Mouse (Mus musculus) CD4-positive, CD25-positive, alpha-beta regulatory T cell, adult 9 weeks (primary cell): ENCODE measurements around the gene Cnnm3. TPM values are rescaled to one million over a fixed set of nuclear protein-coding genes. Genes with fewer than 3 reads are reported as not detected.

ENCODE experiments used
- polyA plus RNA-seq: library from polyadenylated mRNA; unstranded; fragments of 100-300 nt; shearing (Covaris generic); gene quantifications from one replicate; pipeline ENCODE4 v1.2.1, GENCODE M21; 2017

Gene Cnnm3
- polyA plus RNA-seq = 2.8 TPM

GRCm38 (mm10) chr1:36511289-36512021, at the start of gene Cnnm3:
Gene Cnnm3 (plus strand): TSS chr1:36511867.

GRCm38 (mm10) chr1:36471181-36472105, 40.2 kb upstream of the Cnnm3 start, which contains the start of gene Cnnm4:
Gene Cnnm4 (plus strand): TSS chr1:36471620.

GRCm38 (mm10) chr1:36536783-36537182, 25.1 kb downstream of the Cnnm3 start, which contains the start of gene Ankrd23:
Gene Ankrd23 (minus strand): TSS chr1:36536883.

GRCm38 (mm10) chr1:36539186-36539585, 27.5 kb downstream of the Cnnm3 start, which contains the start of gene Gm42417:
Gene Gm42417 (minus strand): TSS chr1:36539429.

GRCm38 (mm10) chr1:36546888-36547471, 35.3 kb downstream of the Cnnm3 start, which contains the start of gene Ankrd39:
Gene Ankrd39 (minus strand): TSS chr1:36547445.

GRCm38 (mm10) chr1:36558031-36558993, 46.6 kb downstream of the Cnnm3 start, which contains the start of gene Sema4c:
Gene Sema4c (minus strand): TSS chr1:36558349.

Other genes with a start within 250 kb of the Cnnm3 start
- 83.8 TPM for gene Neurl3, start 237.2 kb upstream of the Cnnm3 start, polyA plus RNA-seq
- gene Arid5a, start 204.1 kb upstream of the Cnnm3 start, polyA plus RNA-seq = 161 TPM
- gene Kansl3, start 142.7 kb upstream of the Cnnm3 start, polyA plus RNA-seq = 70.3 TPM
- 1.1 TPM for gene Fer1l5, start 139.6 kb upstream of the Cnnm3 start, polyA plus RNA-seq
- gene Lman2l, start 66.6 kb upstream of the Cnnm3 start, polyA plus RNA-seq = 25.0 TPM
- gene Cnnm4, start 40.2 kb upstream of the Cnnm3 start, polyA plus RNA-seq = 2.5 TPM
- 39.2 TPM for gene Ankrd23, start 25.0 kb downstream of the Cnnm3 start, polyA plus RNA-seq
- gene Gm42417, start 27.6 kb downstream of the Cnnm3 start, polyA plus RNA-seq = 1.1 TPM
- 47.8 TPM for gene Ankrd39, start 35.6 kb downstream of the Cnnm3 start, polyA plus RNA-seq
- gene Sema4c, start 46.5 kb downstream of the Cnnm3 start, polyA plus RNA-seq = 0.86 TPM
- gene Fam178b, start 171.3 kb downstream of the Cnnm3 start, polyA plus RNA-seq = not detected
- gene Cox5b, start 179.6 kb downstream of the Cnnm3 start, polyA plus RNA-seq = 557 TPM
- not detected for gene 4933424G06Rik, start 198.3 kb downstream of the Cnnm3 start, polyA plus RNA-seq
- 81.9 TPM for gene Actr1b, start 202.6 kb downstream of the Cnnm3 start, polyA plus RNA-seq
- gene Zap70, start 249.9 kb downstream of the Cnnm3 start, polyA plus RNA-seq = 175 TPM